Mouse (Mus musculus): ENCODE measurements at regions not wholly inside any gene's neighbourhood (a gene's known extent, or its start where the extent isn't known, plus 50 kb on each side); places are given as distances from the start of the nearest gene placed in this dataset.

- no peak for TF ChIP-seq POLR2A (IDR thresholded peaks at IDR 0.05; ENCODE audit: borderline replicate concordance, extremely low read depth, insufficient read depth, insufficient read length, poor library complexity, severe bottlenecking)
- TF ChIP-seq CTCF (IDR thresholded peaks at IDR 0.05; ENCODE audit: borderline replicate concordance, extremely low read depth, insufficient read depth, insufficient read length): no peak
Observed at GRCm38 (mm10) chr4:28331036-28331435, 481.9 kb upstream of the Epha7 start.

Measured in brain, embryonic 14.5 days (tissue).